Mouse (Mus musculus) liver, postnatal 0 days (tissue): Measurements from ENCODE around the gene Folr2. TPM values are rescaled to one million over a fixed set of nuclear protein-coding genes. Genes with fewer than 3 reads are reported as not detected.

Experiments used
- ATAC-seq: fragments of 200-750 bp; cut with Nextera tagmentation; 2 replicates; pipeline ENCODE4 v1.8.0; 2017; ENCODE audit warnings: mild to moderate bottlenecking, moderate library complexity
- DNase-seq: peaks from one replicate; pipeline ENCODE4 v3.0.0-alpha.2; 2016
- H3K27ac ChIP-seq: fragments of 300-500 bp; sonication (generic); 2 replicates; pipeline ENCODE4 v1.5.1; 2014; ENCODE audit warnings: antibody characterized with exemption, moderate library complexity, mild to moderate bottlenecking, low read depth
- H3K27me3 ChIP-seq: fragments of 300-500 bp; sonication (generic); 2 replicates; pipeline ENCODE4 v1.6.1; 2014; ENCODE audit warnings: low read length, control low read depth, mixed read lengths; ENCODE audit not compliant: insufficient read depth
- H3K36me3 ChIP-seq: fragments of 300-500 bp; sonication (generic); replicated peaks from 2 replicates; pipeline ENCODE4 v1.6.1; 2014; ENCODE audit warnings: mild to moderate bottlenecking, control low read depth, low read length, moderate library complexity, mixed read lengths; ENCODE audit not compliant: insufficient read depth
- H3K4me1 ChIP-seq: fragments of 300-500 bp; sonication (generic); 2 replicates; pipeline ENCODE4 v1.6.1; 2014; ENCODE audit warnings: antibody characterized with exemption, mild to moderate bottlenecking, control low read depth; ENCODE audit not compliant: insufficient read depth
- H3K4me2 ChIP-seq: fragments of 300-500 bp; sonication (generic); 2 replicates; pipeline ENCODE4 v1.6.1; 2014; ENCODE audit warnings: low read depth, mild to moderate bottlenecking, low read length, moderate library complexity, mixed read lengths
- H3K4me3 ChIP-seq: fragments of 300-500 bp; sonication (generic); 2 replicates; pipeline ENCODE4 v1.5.1; 2014; ENCODE audit warnings: low read depth, low read length
- H3K9ac ChIP-seq: fragments of 300-500 bp; sonication (generic); replicated peaks from 2 replicates; pipeline ENCODE4 v1.6.1; 2014; ENCODE audit warnings: mild to moderate bottlenecking, moderate library complexity
- H3K9me3 ChIP-seq: fragments of 300-500 bp; sonication (generic); 2 replicates; pipeline ENCODE4 v1.6.1; 2016; ENCODE audit warnings: mild to moderate bottlenecking, control low read depth, low read length, mixed read lengths
- CTCF ChIP-seq: sonication (generic); IDR thresholded peaks from 2 replicates; pipeline ENCODE4 v1.5.1; 2016; ENCODE audit warnings: antibody characterized with exemption, low read depth
- EP300 ChIP-seq: IDR thresholded peaks from 2 replicates; pipeline ENCODE4 v1.6.1; 2016; ENCODE audit warnings: antibody characterized with exemption, low read depth, mild to moderate bottlenecking
- WGBS: fragments of 180-500 bp; shearing (Covaris S2); extraction: QIAGEN DNeasy Blood & Tissue Kit; methylation state at CpG from one replicate; pipeline ENCODE4 v1.1.7; 2014; ENCODE audit not compliant: insufficient replicate concordance; 5-methylcytosine and 5-hydroxymethylcytosine counted together
- polyA plus RNA-seq: library from polyadenylated mRNA; unstranded; fragments of >200 nt; fragmentation: Nextera tagmentation; extraction: Ambion mirVana; gene quantifications from 2 replicates; pipeline ENCODE4 v1.2.1, GENCODE M21; 2015

Folr2 gene
- polyA plus RNA-seq, 1 experiment from 2014 or later = 9.0 TPM

GRCm38 (mm10) chr7:101900331-101901097 lies 43.5 kb upstream of the Folr2 start:
- Histone ChIP-seq H3K4me1 (peaks cover 17% of the 10 kb centered on the region), H3K4me2 (no peak overlapping the region), H3K9ac (no peak overlapping the region), H3K9me3 (no peaks in the 10 kb centered on the region), H3K27ac (peak overlapping the region; percentile 53; the same call in 1 of the 2 replicates), H3K27me3 (no peaks in the 10 kb centered on the region), H3K36me3 (no peaks in the 10 kb centered on the region), H3K4me3 (no peak overlapping the region)
- DNase-seq (no peak), ATAC-seq (no peak)
- WGBS = 77% methylated on average over 16 of the region's 16 CpGs
- no peak for TF ChIP-seq CTCF
- no peak for TF ChIP-seq EP300

- TF ChIP-seq CTCF (no peak), EP300 (peak; percentile 80)
- DNase-seq (peak; percentile 96), ATAC-seq (peak; percentile 98)
- Histone ChIP-seq H3K27ac (peak overlapping the region; percentile 84), H3K4me2 (peak overlapping the region; percentile 78), H3K4me3 (peak overlapping the region; percentile 76), H3K4me1 (peaks cover 9% of the 10 kb centered on the region), H3K9ac (peak overlapping the region; percentile 69), H3K36me3 (no peaks in the 10 kb centered on the region), H3K9me3 (no peaks in the 10 kb centered on the region), H3K27me3 (no peaks in the 10 kb centered on the region)
- WGBS = under 1% methylated on average over 57 of the region's 57 CpGs
These were observed 39.4 kb upstream of the Folr2 start for GRCm38 (mm10) chr7:101896104-101897066.

GRCm38 (mm10) chr7:101895695-101896094 lies 38.7 kb upstream of the Folr2 start:
- peak overlapping the region; percentile 69 for H3K9ac ChIP-seq
- no peaks in the 10 kb centered on the region for H3K9me3 ChIP-seq
- peak overlapping the region; percentile 84 for H3K27ac ChIP-seq
- no peaks in the 10 kb centered on the region for H3K27me3 ChIP-seq
- H3K4me2 ChIP-seq = peak overlapping the region; percentile 78
- ATAC-seq (no peak), DNase-seq (no peak)
- H3K36me3 ChIP-seq = no peaks in the 10 kb centered on the region
- TF ChIP-seq CTCF (no peak), EP300 (no peak)
- peak overlapping the region; percentile 76 for H3K4me3 ChIP-seq
- peaks cover 9% of the 10 kb centered on the region for H3K4me1 ChIP-seq
- WGBS = 31% methylated on average over 9 of the region's 9 CpGs

GRCm38 (mm10) chr7:101888460-101888859 lies 31.5 kb upstream of the Folr2 start:
- ATAC-seq = no peak
- no peak overlapping the region for H3K4me3 ChIP-seq
- H3K36me3 ChIP-seq = no peaks in the 10 kb centered on the region
- no peak for DNase-seq
- H3K27me3 ChIP-seq = no peaks in the 10 kb centered on the region
- TF ChIP-seq EP300 (no peak), CTCF (no peak)
- 77% methylated on average over 4 of the region's 4 CpGs for WGBS
- no peak overlapping the region for H3K4me2 ChIP-seq
- H3K27ac ChIP-seq = no peak overlapping the region
- no peaks in the 10 kb centered on the region for H3K9me3 ChIP-seq
- H3K9ac ChIP-seq = no peak overlapping the region
- H3K4me1 ChIP-seq = no peaks in the 10 kb centered on the region

GRCm38 (mm10) chr7:101886274-101886673 lies 29.3 kb upstream of the Folr2 start:
- H3K4me3 ChIP-seq = no peak overlapping the region
- no peak overlapping the region for H3K27ac ChIP-seq
- no peak for DNase-seq
- H3K27me3 ChIP-seq = no peaks in the 10 kb centered on the region
- H3K9ac ChIP-seq = no peak overlapping the region
- H3K9me3 ChIP-seq = no peaks in the 10 kb centered on the region
- WGBS = 84% methylated on average over 6 of the region's 6 CpGs
- TF ChIP-seq CTCF (no peak), EP300 (no peak)
- no peaks in the 10 kb centered on the region for H3K4me1 ChIP-seq
- no peaks in the 10 kb centered on the region for H3K36me3 ChIP-seq
- ATAC-seq = no peak
- no peak overlapping the region for H3K4me2 ChIP-seq

GRCm38 (mm10) chr7:101884160-101884559 lies 27.2 kb upstream of the Folr2 start:
- TF ChIP-seq CTCF = no peak
- TF ChIP-seq EP300 = no peak
- 88% methylated on average over 4 of the region's 4 CpGs for WGBS

More at GRCm38 (mm10) chr7:101884160-101884559, 27.2 kb upstream of the Folr2 start:
- Histone ChIP-seq H3K27me3 (no peaks in the 10 kb centered on the region), H3K4me2 (no peak overlapping the region), H3K9ac (no peak overlapping the region), H3K36me3 (no peaks in the 10 kb centered on the region), H3K4me1 (no peaks in the 10 kb centered on the region), H3K4me3 (no peak overlapping the region), H3K27ac (no peak overlapping the region), H3K9me3 (no peaks in the 10 kb centered on the region)
- DNase-seq (no peak), ATAC-seq (no peak)
